Mouse (Mus musculus) gastrocnemius, adult 18-20 months (tissue): ENCODE data around the gene H3f3a. TPM values are rescaled to one million over a fixed set of nuclear protein-coding genes. Genes with fewer than 3 reads are reported as not detected.

Experiments used
- DNase-seq: peaks from one replicate; pipeline ENCODE4 v3.0.0; 2021; ENCODE audit warnings: low spot score
- total RNA-seq, 2 experiments: library from RNA; stranded (reverse); gene quantifications; 2 replicates each; pipeline ENCODE4 v1.2.3; 2021

Gene H3f3a
- total RNA-seq, 2 experiments from 2014 or later = 285 to 302 TPM

GRCm38 (mm10) chr1:180763307-180763706 is 50.4 kb downstream of the H3f3a start:
- DNase-seq = no peak

- DNase-seq = no peak
These were observed 51.1 kb downstream of the H3f3a start for GRCm38 (mm10) chr1:180762679-180763078.

DNA sequence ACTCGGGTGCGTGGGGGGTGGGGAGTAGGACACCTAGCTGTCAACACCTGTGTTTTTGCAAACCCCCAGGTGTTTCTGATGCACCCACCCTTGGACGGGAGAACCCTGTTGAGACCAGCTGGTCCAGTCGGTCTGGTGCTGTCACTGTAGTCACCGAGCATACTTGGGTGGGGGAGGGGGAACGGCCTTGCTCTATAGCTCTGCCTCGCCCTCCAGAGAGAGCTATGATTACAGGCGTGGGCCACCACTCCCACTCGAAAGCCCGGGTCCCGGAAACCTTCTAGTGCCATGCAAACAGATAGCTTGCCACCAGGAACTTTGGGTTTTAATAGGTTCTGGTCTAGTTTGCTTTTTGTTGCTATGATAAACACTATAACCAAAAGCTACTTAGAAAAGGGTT is 51.6 kb downstream of the H3f3a start:
- DNase-seq = no peak

DNA sequence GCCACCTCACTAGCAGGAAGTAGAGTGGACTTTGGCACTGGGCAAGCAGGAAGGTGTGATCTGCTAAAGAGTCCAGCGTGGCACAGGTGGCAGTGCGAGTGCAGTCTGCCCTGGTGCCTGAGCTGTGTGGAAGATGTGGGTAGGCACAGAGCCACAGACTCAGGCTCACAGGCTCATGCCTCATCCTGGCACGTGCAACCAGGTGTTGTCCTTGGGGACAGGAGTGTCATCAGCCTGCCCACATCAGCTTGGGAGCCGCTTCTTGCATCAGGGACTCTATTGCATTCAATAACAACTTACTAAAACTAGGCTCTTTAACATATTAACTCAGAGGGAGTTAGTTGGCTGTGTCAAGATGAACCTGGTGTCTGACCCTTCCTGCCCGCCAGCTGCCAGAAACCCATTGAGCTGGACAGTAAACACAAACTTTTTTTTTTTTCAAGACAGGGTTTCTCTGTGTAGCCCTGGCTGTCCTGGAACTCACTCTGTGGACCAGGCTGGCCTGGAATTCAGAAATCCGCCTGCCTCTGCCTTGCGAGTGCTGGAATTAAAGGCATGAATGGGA is 55.7 kb downstream of the H3f3a start:
- DNase-seq = no peak

GRCm38 (mm10) chr1:180757252-180757955 is 56.3 kb downstream of the H3f3a start:
- DNase-seq = no peak

GRCm38 (mm10) chr1:180756711-180757110 is 57.0 kb downstream of the H3f3a start:
- no peak for DNase-seq

GRCm38 (mm10) chr1:180754376-180754775 is 59.4 kb downstream of the H3f3a start:
- DNase-seq = no peak

DNA sequence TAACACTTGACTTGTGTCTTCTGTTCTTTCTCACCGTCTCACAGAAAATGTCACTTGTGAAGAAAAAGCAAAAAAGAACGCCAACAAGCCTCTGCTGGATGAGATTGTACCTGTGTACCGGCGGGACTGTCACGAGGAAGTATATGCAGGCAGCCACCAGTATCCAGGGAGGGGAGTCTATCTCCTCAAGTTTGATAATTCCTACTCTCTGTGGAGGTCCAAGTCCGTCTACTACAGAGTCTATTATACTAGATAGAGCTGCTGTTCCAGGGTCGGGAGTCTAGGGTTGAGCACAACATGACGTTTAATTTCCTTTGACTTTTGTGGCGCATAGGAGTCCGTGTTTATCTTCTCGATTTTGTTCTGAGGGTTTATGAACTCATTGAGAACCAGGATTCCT is 61.6 kb downstream of the H3f3a start:
- DNase-seq = no peak

Other genes with a start within 250 kb of the H3f3a start
- gene Parp1, start 245.0 kb downstream of the H3f3a start, total RNA-seq = 10 to 100 TPM; 57.0 to 64.2 TPM
- 1 to 10 TPM; 2.7 to 3.3 TPM for gene Lin9, start 172.8 kb downstream of the H3f3a start, total RNA-seq
- not detected for gene Mixl1, start 116.9 kb downstream of the H3f3a start, total RNA-seq
- gene Acbd3, start 87.9 kb downstream of the H3f3a start, total RNA-seq = 10 to 100 TPM; 12.0 to 14.6 TPM
- 1 to 10 TPM; 7.1 to 9.6 TPM for gene Sde2, start 37.2 kb upstream of the H3f3a start, total RNA-seq
- not detected for gene Lefty2, start 79.2 kb upstream of the H3f3a start, total RNA-seq
- 10 to 100 TPM in 1 of 2 experiments, 1 to 10 TPM in 1; 9.9 to 10.9 TPM for gene Pycr2, start 90.3 kb upstream of the H3f3a start, total RNA-seq
- gene Lefty1, start 121.1 kb upstream of the H3f3a start, total RNA-seq = under 1 TPM; 0.23 to 0.26 TPM
- 10 to 100 TPM; 14.5 to 15.6 TPM for gene Tmem63a, start 128.4 kb upstream of the H3f3a start, total RNA-seq
- 10 to 100 TPM; 13.0 to 16.0 TPM for gene Ephx1, start 207.0 kb upstream of the H3f3a start, total RNA-seq
- gene 9130409I23Rik, start 237.3 kb upstream of the H3f3a start, total RNA-seq = not detected